Mouse (Mus musculus) heart, adult 2 months (tissue): Measurements from ENCODE around the gene Gm20388. TPM values are rescaled to one million over a fixed set of nuclear protein-coding genes. Genes with fewer than 3 reads are reported as not detected.

Experiments used
- DNase-seq, 2 experiments: peaks; one replicate each; pipeline ENCODE4 v3.0.0; 2021
- H3K27ac ChIP-seq: fragments of 200-600 bp; 2 replicates; pipeline ENCODE4 v1.8.1; 2022
- H3K27me3 ChIP-seq: fragments of 200-500 bp; 2 replicates; pipeline ENCODE4 v1.6.1; 2012; ENCODE audit warnings: mild to moderate bottlenecking, low read length, inconsistent platforms, mixed read lengths; ENCODE audit not compliant: control insufficient read depth, insufficient read depth
- H3K36me3 ChIP-seq: fragments of 200-500 bp; 2 replicates; pipeline ENCODE4 v1.6.1; 2012; ENCODE audit warnings: low read length, inconsistent platforms; ENCODE audit not compliant: control insufficient read depth, insufficient read depth
- H3K4me1 ChIP-seq: fragments of 200-500 bp; 2 replicates; pipeline ENCODE4 v1.6.1; 2011; ENCODE audit warnings: low read length; ENCODE audit not compliant: control insufficient read depth, insufficient read depth
- H3K4me3 ChIP-seq: fragments of 200-600 bp; 2 replicates; pipeline ENCODE4 v1.8.1; 2022
- H3K79me2 ChIP-seq: fragments of 200-500 bp; replicated peaks from 2 replicates; pipeline ENCODE4 v1.6.1; 2012; ENCODE audit warnings: mild to moderate bottlenecking, inconsistent platforms, low read length, moderate library complexity, mixed read lengths; ENCODE audit not compliant: control insufficient read depth, insufficient read depth
- H3K9ac ChIP-seq: fragments of 200-500 bp; 2 replicates; pipeline ENCODE4 v1.6.1; 2012; ENCODE audit warnings: low read depth, mild to moderate bottlenecking, control low read depth, inconsistent platforms, low read length, mixed read lengths
- CTCF ChIP-seq: fragments of 200-600 bp; IDR thresholded peaks from 2 replicates; pipeline ENCODE4 v1.8.1; 2022; ENCODE audit warnings: antibody characterized with exemption, mild to moderate bottlenecking, moderate library complexity
- EP300 ChIP-seq: fragments of 200-500 bp; IDR thresholded peaks from 2 replicates; pipeline ENCODE4 v1.6.1; 2011; ENCODE audit warnings: low read depth, low read length, control low read depth; ENCODE audit not compliant: insufficient read depth
- POLR2A ChIP-seq: fragments of 200-500 bp; IDR thresholded peaks from 2 replicates; pipeline ENCODE4 v1.6.1; 2011; ENCODE audit warnings: mild to moderate bottlenecking, low read depth, low read length, control low read depth; ENCODE audit not compliant: insufficient read depth
- WGBS: fragments of 180-500 bp; shearing (Covaris S2); methylation state at CpG from one replicate; pipeline ENCODE4 v1.1.7; 2018; 5-methylcytosine and 5-hydroxymethylcytosine counted together
- intact Hi-C: fragments of 180-260 bp; cut with DNase I; formaldehyde crosslinking; loops from one replicate; pipeline ENCODE4 v1.15.1; 2025
- polyA plus RNA-seq: library from polyadenylated mRNA; depleted of rRNA; stranded (reverse); fragments of >200 nt; gene quantifications from 2 replicates; pipeline ENCODE4 v1.2.3, GENCODE M21; 2012
- total RNA-seq, 2 experiments: library from RNA; stranded (reverse); gene quantifications; 2 replicates each; pipeline ENCODE4 v1.2.3; 2021

Gene Gm20388
- total and polyA plus RNA-seq, 3 experiments, result 1.8 to 32.3 TPM; not detected in 1

DNA sequence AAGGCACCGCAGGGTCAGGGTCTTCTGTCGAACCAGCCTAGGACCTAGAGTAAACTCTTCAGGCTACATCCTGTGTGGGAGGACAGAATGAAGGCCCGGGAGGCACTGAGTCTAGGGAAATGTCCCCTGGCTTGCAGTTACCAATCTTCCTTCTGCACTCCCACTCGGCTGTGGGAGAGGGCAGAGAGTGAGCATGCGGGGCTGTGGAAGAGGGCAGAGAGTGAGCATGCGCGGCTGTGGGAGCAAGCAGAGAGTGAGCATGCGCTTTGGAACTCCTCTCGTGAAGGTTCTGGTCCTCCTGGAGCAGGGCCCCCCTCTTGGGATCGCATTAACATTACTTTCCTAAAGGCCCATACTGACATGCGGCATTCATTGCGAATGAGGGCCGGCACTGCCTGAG is 106.7 kb downstream of the Gm20388 start:
- Histone ChIP-seq H3K4me1 (no peaks in the 10 kb centered on the region), H3K27ac (no peak overlapping the region), H3K79me2 (no peaks in the 10 kb centered on the region), H3K36me3 (no peaks in the 10 kb centered on the region), H3K9ac (no peak overlapping the region), H3K27me3 (no peaks in the 10 kb centered on the region), H3K4me3 (no peak overlapping the region)
- DNase-seq, result no peak
- 81% methylated on average over 13 of the region's 13 CpGs for WGBS
- no peak for TF ChIP-seq EP300
- no peak for TF ChIP-seq CTCF
- no peak for TF ChIP-seq POLR2A
- intact Hi-C loops, result no loop called here

DNA sequence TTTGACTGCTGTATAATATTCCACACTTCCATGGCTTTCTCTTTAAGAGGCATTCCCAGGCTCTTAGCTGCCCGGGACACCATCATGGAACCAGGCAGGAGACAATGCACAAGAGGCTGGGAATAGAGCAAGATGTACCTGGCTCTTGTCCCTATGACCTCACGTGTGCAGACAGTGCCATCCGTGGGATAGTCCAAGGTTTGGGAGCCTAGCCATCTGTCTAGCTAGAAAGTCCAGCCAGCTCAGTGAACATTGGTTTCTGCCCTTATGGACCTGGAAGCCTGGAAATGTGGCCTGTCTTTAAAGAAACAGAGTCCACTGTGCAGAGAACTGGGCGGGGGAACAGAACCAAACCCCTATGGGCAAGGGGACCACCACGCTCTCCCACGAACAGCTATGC is 107.1 kb downstream of the Gm20388 start:
- Histone ChIP-seq H3K9ac (no peak overlapping the region), H3K4me1 (no peaks in the 10 kb centered on the region), H3K4me3 (no peak overlapping the region), H3K36me3 (no peaks in the 10 kb centered on the region), H3K27me3 (no peaks in the 10 kb centered on the region), H3K79me2 (no peaks in the 10 kb centered on the region), H3K27ac (no peak overlapping the region)
- no peak for DNase-seq
- intact Hi-C loops, result no loop called here
- WGBS, result 96% methylated on average over 6 of the region's 6 CpGs
- TF ChIP-seq EP300 (no peak), POLR2A (no peak), CTCF (no peak)

DNA sequence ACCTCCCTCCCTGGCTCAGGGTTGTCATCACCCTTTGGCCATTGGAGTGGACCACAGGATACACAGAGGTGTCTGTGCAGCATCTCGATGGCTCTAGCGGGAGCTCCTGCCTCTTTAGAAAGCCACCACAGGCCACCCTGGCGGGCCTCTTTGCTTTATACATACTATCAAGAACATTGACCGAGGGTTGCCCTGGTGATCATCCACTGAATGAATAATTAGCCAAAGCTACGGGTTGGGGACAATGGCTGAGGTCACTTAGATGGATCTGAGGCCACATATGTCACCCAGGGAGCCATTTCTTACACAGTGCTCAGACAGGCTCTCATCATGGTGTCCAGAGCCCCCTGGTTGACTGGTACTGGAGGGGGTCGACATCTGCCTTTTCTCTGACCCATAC is 107.7 kb downstream of the Gm20388 start:
- Histone ChIP-seq H3K9ac (no peak overlapping the region), H3K4me1 (no peaks in the 10 kb centered on the region), H3K27me3 (no peaks in the 10 kb centered on the region), H3K27ac (no peak overlapping the region), H3K79me2 (no peaks in the 10 kb centered on the region), H3K4me3 (no peak overlapping the region), H3K36me3 (no peaks in the 10 kb centered on the region)
- intact Hi-C loops, result no loop called here
- WGBS, result 89% methylated on average over 6 of the region's 6 CpGs
- DNase-seq, result no peak
- TF ChIP-seq CTCF, result no peak

DNA sequence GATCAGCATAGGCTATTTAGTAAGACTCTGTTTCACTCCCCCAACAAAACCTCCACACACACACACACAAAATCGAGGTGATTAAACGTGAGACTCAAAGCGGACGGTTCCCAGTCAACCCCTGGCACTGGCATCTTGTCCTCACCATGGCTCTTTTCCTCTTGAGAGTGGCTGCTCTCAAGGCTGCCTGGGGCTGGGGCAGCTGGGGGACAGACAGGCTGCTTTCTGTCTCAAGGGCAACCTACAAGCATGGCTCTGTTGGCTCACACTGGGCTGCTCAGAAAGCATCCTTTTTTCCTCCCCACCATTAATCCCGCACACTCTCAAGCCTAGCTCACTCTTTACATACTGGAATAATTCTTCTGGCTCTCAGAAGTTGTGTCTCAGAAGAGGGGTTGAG is 108.7 kb downstream of the Gm20388 start:
- Histone ChIP-seq H3K27ac (no peak overlapping the region), H3K79me2 (no peaks in the 10 kb centered on the region), H3K4me1 (no peaks in the 10 kb centered on the region), H3K36me3 (no peaks in the 10 kb centered on the region), H3K27me3 (no peaks in the 10 kb centered on the region), H3K9ac (no peak overlapping the region), H3K4me3 (no peak overlapping the region)
- no peak for DNase-seq
- intact Hi-C loops, result no loop called here
- 86% methylated on average over 5 of the region's 5 CpGs for WGBS
- TF ChIP-seq EP300, result no peak
- no peak for TF ChIP-seq POLR2A
- TF ChIP-seq CTCF, result no peak

DNA sequence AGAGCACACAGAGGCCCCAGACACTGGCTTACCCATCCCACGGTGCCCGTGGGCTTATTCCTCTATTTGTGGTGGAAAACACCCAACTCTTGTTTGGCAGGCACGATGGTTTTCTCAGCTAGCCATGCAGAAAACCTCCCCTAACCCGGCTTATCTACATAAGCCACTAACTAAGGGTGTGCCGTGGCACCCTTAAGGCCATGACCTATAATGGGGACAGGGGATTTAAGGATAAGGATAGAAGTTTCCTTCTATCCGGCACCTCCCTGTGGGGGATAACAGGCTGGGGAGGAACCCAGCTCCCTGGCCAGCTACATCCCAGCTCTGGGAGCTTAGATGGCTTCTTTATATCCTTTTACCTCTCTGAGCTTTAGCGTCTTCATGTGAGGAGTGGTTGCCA is 109.7 kb downstream of the Gm20388 start:
- H3K9ac ChIP-seq, result no peak overlapping the region
- WGBS, result 42% methylated on average over 7 of the region's 7 CpGs
- H3K27me3 ChIP-seq, result no peaks in the 10 kb centered on the region
- no peaks in the 10 kb centered on the region for H3K36me3 ChIP-seq
- no peak for DNase-seq
- no peaks in the 10 kb centered on the region for H3K4me1 ChIP-seq
- no peak overlapping the region for H3K4me3 ChIP-seq
- H3K79me2 ChIP-seq, result no peaks in the 10 kb centered on the region
- TF ChIP-seq POLR2A, result no peak
- no peak for TF ChIP-seq CTCF
- no peak for TF ChIP-seq EP300
- intact Hi-C loops, result no loop called here
- H3K27ac ChIP-seq, result no peak overlapping the region

DNA sequence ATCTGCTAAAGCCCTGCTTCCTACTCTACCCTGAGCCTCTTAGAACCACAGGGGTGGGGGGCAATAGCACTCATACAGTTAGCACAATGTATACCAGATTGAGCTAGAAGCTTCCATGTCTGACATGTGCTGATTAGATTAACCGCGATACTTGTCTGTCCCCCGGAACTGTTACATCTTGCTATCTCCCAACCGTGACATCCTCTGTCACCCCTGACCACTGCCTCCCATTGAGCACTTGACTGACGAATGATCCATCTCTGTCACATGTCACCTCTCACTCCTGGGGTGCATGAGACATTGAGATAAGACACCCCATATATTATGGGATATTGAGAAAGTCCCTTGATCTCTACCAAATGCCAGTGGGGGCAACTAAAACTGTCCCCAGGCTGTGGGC is 115.6 kb downstream of the Gm20388 start:
- Histone ChIP-seq H3K79me2 (no peaks in the 10 kb centered on the region), H3K4me3 (no peak overlapping the region), H3K9ac (no peak overlapping the region), H3K36me3 (no peaks in the 10 kb centered on the region), H3K27me3 (no peaks in the 10 kb centered on the region), H3K27ac (no peak overlapping the region), H3K4me1 (no peaks in the 10 kb centered on the region)
- intact Hi-C loops, result no loop called here
- 52% methylated on average over 5 of the region's 5 CpGs for WGBS
- no peak for TF ChIP-seq EP300
- TF ChIP-seq POLR2A, result no peak
- TF ChIP-seq CTCF, result no peak
- DNase-seq, result no peak
